Mouse (Mus musculus): Measurements from ENCODE around the gene Cdc6. TPM values are rescaled to one million over a fixed set of nuclear protein-coding genes. Genes with fewer than 3 reads are reported as not detected.

Gene Cdc6
- total RNA-seq (2021), result under 1 TPM; 0.21 to 0.60 TPM

DNA sequence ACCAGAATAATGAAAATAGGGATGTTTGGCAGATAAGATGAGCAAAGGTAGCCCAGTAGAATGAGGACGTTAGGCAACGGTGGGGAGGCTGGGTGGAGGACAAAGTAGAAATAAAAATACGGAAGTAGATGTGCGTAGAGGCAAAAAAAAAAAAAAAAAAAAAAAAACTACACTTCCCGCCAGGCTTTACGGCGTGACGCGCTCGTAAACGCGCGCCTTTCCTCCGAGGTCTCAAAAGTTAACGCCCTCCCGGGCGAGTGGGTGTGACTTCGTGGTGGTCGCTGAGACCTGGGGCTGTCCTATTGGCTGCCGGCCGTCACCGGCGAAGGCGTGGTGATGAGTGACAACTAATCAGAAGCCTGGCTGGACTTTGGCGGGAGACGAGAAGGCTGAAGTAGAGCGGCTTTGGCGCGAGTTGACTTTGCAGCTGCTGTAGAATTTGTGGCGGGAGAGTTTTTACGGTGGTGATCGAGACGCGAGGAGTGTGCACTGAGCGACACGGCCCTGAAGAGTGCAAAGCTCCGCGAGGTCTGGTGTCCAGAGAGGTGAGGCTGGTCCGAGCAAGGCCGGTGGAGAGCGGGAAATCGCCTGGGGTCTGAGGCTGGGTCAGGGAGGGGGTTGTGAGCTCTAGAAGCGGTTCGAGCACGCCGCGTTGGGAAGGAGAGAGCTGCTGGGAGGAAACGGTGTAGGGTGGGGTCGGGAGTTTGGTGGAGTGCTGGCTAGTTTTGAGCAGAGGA lies at the start of gene Cdc6:
Cdc6 (plus strand) TSS at position 365 of the 737 bp plus-strand sequence.
- intact Hi-C loops (cut with DNase I), result no loop called here
- peak; percentile 91 to 97 for DNase-seq (ENCODE audit: low spot score in 2 of 2)

DNA sequence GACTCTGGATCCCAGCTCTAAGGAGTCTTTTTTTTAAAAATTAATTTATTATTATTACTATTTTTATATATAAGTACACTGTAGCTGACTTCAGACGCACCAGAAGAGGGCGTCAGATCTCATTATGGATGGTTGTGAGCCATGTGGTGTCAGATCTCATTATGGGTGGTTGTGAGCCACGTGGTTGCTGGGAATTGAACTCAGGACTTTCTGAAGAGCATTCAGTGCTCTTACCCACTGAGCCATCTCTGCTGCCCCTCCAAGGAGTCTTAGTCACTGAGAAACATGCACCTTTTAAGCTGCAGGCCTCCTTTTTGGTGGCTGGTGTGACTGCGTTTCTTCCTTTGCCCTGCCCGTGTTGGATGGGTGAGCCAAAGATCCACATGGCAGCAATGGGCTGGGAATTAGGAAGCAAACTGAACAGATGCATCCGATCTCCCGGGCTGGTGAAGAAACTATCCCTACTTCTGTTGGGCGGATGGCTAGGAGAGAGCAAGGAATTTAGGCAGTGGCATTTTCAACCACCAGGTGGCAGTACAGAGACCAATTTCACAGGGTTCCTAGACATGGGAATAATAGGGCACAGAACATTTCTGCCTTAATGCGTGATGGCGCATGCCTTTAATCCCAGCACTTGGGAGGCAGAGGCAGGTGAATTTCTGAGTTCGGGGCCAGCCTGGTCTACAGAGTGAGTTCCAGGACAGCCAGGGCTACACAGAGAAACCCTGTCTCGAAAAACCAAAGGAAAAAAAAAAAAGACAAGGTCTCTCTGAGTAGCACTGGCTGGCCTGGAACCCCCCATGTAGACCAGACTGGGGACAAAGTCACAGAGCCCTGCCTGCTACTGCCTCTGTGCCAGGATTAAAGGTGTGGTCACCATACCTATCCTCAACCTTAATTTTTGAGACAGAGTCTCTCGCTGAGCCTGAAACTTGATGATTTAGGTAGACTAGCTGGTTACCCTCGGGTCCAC lies 48.6 kb upstream of the Cdc6 start:
- DNase-seq (ENCODE audit: low spot score in 2 of 2), result peak; percentile 87 to 93
- intact Hi-C loops (cut with DNase I), result loop anchor here (1.0 kb wide), 1 partner anchor 50 kb away; no protein-coding TSS in a partner anchor

DNA sequence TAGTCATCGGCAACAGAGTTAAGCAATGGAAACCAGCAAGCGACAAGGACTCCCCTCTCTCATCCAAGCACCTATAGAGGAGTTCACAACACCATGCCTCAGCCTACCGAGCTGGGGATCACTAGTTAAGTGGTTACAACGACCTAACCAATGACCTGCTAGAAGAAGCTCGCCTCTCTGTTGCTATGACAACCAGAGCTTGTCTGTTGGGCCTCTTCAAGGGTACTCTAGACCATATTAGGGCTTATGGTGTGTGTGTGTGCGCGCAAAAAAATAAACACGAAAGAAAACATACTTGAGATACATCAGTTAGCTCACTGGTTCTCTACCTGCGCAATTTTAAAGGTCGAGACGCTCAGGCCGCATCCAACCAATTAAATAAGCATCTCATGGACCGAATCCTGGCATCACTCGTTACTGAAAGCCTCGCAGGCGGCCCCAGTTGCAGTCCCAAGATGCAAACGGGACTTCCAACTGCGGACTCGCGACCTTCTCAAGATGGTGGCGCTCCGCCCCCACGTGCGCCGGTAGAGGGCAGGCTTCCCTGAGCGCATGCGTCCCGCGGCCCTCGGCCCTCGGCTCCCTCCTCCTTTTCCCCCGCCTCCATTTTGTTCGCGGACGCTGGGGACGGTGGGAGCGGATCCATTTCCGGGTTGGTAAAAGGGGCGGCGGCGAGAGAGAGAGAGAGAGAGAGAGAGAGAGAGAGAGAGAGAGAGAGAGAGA lies 44.4 kb upstream of the Cdc6 start, which contains the start of gene Wipf2:
Wipf2 (plus strand) TSS at position 611 of the 723 bp plus-strand sequence.
- peak; percentile 95 to 97 for DNase-seq (ENCODE audit: low spot score in 2 of 2)
- intact Hi-C loops (cut with DNase I), result loop anchor here (5.0 kb wide), 1 partner anchor 109 kb away; no protein-coding TSS in a partner anchor

DNA sequence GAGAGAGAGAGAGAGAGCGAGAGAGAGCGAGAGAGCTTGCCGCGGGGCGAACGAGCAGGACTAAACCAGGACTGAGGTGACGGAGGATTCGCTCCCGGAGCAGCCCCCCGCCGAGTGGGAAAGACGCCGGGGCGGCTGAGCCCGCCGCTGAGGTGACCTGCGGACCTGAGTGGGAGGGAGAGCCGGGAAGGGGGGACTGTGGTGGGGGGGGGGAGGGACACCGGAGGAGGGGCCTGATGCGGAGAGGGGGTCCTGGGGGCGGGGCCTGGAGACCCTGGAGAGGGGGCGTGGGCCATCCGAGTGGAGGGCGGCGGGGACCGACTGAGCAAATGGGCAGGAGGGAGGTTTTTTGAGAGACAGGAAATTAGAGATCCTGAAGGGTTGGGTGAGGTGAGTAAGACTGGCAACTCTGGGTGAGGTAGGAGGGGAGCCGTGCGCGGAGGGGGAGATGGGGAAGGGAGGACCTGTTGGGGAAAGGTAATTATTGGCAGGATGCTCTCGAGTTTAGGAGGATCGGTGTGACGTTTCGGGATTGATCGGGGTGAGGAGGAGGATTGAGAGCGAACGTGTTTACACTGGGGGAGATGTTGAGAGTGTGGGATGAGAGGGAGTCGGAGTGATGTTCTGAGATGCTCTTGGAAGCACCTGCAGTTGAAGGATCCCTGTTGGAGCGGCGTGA lies 43.7 kb upstream of the Cdc6 start:
- DNase-seq (ENCODE audit: low spot score in 2 of 2), result peak; percentile 47 to 74
- intact Hi-C loops (cut with DNase I), result loop anchor here (5.0 kb wide), 1 partner anchor 108 kb away; no protein-coding TSS in a partner anchor

DNA sequence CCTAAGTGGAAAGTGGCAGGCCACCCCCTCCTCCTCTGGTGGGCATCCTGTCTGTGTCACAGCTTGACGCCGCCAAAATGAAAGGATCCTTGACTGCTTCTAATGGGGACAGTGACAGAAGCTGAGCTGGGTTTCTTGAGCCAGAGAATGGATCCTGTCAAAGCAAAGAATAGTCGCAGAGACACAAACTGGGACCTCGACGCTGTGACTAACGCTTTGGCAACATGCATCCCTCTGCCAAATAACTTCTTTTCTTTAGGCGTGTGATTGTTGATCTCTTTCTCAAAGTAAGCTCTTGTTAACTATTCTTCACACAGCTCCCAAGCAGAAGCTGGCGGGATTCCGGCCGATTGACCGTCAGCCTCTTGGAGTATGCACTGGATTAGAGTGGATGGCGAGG lies 40.3 kb upstream of the Cdc6 start:
- intact Hi-C loops (cut with DNase I), result no loop called here
- peak in 1 of 2 experiments; percentile 43 for DNase-seq (ENCODE audit: low spot score in 2 of 2)

DNA sequence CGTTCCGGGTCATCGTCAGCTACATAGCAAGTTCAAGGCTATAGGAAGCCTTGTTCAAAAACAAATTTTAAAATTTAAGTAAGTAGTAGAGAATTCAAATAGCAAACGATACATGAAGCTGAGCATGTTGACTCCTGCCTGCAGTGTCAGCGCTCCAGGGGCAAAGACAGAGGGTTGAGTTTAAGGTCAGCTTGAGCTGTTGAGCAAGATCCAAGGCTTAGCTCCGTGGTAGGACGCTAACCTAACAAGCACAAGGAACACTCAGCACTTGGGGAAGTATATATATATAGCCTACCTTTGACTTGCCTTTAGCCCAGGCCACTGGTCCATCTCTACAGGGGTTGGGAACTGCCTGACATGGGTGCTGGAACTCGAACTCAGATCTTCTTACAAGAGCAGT lies 37.7 kb upstream of the Cdc6 start:
- intact Hi-C loops (cut with DNase I), result no loop called here

DNA sequence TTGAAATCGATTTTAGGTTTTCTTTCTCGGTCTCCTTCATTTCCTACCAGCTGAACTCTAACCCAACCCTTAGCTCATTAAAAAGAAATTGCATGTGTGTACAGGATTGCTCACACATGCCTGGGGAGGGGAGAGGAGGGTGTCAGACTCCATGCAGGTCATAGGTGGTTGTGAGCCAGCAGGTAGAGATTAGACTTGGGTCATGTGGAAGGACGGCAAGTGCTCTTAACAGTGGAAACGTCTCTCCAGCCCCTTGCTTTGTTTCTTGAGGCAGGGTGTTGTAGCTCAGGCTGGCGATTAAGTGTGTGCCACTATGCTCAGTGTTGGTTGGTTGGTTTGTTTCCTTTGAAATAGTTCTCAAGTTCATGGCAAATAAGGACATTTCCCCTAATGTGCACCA lies 36.8 kb upstream of the Cdc6 start:
- intact Hi-C loops (cut with DNase I), result no loop called here
- no peak for DNase-seq (ENCODE audit: low spot score in 2 of 2)

More for the DNA sequence above, 37.7 kb upstream of the Cdc6 start:
- DNase-seq (ENCODE audit: low spot score in 2 of 2), result no peak

DNA sequence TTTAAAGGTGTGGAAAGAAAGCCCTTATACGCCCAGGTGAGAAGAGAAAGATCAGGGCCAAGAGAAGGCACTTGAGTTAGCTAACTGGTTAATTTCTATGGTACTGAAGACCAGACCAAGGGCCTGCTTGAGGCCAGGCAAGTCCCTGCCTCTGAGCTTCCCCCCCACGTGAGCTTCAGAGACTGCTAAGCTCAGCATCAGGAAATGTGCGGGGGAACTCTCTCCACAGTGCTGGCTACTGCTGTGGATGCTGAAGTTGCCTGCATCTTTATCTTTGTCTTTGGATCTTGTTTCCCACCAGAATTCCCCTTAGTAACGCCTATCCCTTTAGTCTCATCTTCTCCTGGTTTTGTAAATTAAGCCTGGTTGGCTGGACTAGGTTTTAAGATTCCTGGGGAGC lies 36.2 kb upstream of the Cdc6 start:
- DNase-seq (ENCODE audit: low spot score in 2 of 2), result peak in 1 of 2 experiments; percentile 57
- intact Hi-C loops (cut with DNase I), result no loop called here

DNA sequence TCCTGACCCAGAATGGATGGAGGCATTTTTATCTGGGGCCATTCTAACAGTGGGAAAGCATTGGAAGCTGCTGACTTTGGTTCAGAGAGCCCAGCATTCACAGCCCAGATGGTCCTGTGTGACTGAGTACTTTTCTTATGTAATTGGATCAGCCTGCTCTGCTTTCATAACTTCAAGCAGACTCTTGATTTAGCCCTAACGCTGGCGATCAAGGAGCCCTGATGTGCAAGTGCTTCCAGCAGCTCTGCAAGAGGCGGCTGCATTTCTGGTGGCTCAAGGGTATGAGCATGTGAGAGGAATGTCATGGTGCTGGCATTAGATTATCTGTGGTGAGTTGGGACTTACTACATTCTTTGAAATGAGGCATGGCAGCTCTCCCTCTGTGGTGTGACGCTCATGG lies 35.6 kb upstream of the Cdc6 start:
- intact Hi-C loops (cut with DNase I), result no loop called here
- peak; percentile 78 to 94 for DNase-seq (ENCODE audit: low spot score in 2 of 2)

DNA sequence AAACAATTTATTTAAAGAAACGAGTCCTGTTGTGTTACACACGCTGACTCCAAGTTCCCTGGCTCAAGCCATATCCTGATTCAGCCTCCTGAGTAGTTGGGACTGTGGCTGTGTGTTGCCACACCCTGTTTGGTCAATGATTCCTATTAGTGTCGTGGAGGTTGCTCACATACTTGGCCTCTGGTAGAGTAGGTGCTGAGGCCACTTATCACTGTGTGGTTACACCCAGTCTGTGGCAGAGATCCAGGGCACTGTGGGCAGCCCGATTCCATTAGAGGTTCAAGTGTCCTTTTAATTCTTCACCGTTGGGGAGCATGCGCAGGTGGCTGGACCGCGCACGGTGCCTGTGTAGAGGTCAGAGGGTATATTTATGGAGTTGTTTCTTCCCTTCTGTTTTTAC lies 33.7 kb upstream of the Cdc6 start:
- no peak for DNase-seq (ENCODE audit: low spot score in 2 of 2)
- intact Hi-C loops (cut with DNase I), result no loop called here

DNA sequence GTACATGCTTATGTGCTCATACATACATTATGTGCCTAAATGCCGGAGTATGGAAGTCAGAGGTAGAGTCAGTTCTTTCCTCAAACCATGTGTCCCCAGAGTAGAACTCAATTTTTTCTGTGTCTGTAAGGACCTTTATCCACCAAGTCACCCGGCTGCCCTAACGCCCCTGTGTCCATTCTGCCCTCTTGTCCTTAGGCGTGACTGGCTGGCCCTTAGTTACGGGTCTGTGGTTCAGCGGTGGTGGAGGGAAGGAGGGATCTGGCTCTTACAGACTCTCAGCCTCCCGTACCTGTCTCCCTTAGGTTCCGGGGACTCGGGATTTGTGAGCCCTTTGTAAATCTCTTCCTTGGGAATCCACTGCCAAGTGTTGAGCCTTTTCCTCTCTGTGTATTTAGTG lies 30.6 kb upstream of the Cdc6 start:
- no peak for DNase-seq (ENCODE audit: low spot score in 2 of 2)
- intact Hi-C loops (cut with DNase I), result no loop called here

DNA sequence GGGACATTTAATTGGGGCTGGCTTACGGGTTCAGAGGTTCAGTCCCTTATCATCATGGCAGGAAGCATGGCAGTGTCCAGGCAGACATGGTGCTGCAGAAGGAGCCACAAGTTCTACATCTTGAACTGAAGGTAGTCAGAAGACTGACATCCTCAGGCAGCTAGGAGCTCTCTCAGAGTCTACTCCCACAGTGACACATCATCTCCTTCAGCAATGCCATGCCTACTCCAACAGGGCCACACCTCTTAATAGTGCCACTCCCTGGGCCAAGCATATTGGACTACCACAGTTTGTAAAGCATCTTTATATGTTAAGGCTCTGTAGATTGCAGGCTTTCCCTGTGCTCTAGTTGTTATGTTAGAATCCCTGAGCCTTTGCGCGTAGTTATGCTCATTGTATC lies 19.9 kb upstream of the Cdc6 start:
- intact Hi-C loops (cut with DNase I), result no loop called here

DNA sequence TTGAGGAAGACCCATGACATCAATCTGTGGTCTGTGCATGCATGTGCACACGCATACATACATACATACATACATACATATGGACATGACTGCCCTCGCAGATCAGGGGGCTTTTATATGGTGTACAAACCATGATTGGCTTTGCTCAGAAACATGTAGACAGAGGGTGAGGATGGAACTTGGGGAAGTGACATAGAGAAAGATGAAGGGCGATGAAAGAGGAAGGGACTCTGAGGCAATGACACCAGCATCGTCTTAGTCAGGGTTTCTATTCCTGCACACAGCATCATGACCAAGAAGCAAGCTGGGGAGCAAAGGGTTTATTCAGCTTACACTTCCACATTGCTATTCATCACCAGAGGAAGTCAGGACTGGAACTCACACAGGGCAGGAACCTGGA lies 18.5 kb upstream of the Cdc6 start:
- DNase-seq (ENCODE audit: low spot score in 2 of 2), result no peak
- intact Hi-C loops (cut with DNase I), result no loop called here

More for the DNA sequence above, 19.9 kb upstream of the Cdc6 start:
- no peak for DNase-seq (ENCODE audit: low spot score in 2 of 2)

DNA sequence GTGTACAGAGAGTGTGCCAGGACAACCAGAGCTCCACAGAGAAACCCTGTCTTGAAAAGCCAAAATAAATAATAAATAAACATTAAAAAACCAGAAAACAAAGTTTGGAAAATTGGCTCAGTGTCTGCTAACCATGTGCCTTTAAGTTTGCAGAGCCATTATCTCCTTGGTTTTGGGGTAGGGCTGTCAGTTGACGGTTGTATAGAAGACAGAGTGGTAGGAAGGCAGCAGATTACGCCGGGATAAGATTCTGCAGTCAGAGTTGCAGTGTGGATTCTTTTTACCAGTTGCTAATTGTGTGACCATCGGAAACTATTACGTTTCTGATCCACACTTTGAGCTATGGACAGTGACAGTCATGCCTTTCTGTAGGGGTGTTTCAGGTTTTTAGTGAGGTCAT lies 17.6 kb upstream of the Cdc6 start:
- intact Hi-C loops (cut with DNase I), result no loop called here
- DNase-seq (ENCODE audit: low spot score in 2 of 2), result no peak

DNA sequence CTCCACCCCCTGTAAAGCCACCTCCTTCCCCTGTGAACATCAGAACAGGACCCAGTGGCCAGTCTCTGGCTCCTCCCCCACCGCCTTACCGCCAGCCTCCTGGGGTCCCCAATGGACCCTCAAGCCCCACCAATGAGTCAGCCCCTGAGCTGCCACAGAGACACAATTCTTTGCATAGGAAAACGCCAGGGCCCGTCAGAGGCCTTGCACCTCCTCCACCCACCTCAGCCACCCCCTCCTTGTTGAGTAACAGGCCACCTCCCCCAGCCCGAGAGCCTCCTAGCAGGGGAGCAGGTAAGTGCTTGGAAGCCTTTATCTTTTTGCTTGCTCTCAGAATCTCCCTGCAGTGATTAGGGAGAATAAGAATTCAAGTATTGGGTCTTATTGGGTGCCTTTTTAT lies 15.2 kb upstream of the Cdc6 start:
- intact Hi-C loops (cut with DNase I), result no loop called here
- DNase-seq (ENCODE audit: low spot score in 2 of 2), result no peak

DNA sequence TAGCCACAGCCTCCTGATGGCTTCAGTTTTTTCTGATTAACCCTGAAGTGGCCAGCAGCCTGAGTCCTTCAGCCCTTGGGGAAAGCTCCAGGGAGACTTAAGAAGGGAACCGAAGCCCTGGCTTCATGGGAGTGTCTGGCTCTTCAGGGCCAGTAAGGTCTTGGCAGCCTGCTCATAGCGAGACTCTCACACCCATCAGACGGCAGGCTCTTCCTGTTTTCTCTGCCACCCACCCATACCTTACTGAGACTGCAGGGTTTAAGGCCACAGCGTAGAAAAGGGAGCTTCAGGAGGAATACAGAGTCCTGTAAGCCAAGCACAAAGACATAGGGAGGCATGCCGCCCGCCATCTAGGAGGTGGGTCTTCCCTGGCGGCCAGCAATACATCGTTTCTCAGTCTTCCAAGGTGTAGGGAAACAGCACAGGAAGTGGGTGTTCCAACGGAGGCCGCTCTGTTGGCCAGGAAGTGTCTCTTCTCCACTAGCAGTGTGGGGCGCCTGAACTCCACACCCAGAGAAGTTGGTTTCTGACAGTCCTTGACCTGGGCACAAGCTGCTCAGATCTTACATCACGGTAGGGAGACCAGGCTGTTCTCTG lies 7.0 kb upstream of the Cdc6 start:
- intact Hi-C loops (cut with DNase I), result no loop called here
- no peak for DNase-seq (ENCODE audit: low spot score in 2 of 2)

DNA sequence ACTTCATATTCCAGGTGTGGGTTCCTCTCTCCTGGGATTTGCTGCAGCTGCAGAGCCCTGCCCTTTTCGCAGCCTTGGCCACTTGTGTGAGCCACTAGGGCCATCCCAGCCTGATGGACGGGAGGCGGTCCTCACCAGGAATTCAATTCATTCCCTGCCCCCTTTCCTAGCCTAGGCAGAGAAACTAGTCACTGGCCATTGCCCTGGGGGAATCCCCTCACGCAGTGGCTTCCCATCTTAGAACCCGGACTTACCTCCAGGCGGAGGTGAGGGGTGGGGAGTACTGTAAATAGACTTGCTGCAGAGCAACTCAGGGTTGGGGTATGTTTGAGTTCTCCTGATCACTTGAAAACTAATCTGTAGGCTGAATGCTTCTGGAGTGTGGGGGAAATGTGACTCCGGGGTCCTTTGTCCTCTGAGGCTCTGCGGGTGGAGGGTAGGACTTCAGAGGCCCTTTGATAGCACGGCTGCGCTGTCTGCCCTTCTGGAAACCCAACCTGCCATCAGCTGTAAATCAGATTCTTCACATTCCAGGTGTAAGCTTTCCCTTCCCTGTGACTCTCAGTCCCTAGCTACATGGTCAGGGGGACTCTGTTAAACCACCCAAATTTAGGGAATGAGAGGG lies 4.9 kb upstream of the Cdc6 start:
- intact Hi-C loops (cut with DNase I), result no loop called here
- DNase-seq (ENCODE audit: low spot score in 2 of 2), result no peak

DNA sequence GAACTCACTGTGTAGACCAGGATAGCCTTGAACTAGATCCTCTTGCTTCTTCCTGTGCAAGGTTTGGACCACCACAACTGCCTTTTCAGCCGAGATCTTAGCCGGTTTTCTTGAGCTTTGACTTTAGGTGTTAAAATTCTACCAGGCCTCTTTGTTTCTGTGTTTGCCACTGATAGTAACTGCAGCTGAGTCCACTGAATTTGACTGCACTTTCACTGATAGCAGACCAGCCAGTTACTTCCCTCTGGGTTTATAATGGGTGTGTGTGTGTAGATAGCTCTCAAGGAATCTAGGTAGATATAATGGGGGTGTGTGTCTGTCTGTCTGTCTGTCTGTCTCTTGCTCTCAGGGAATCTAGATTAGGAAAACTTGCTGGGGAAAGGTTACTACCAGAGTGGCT lies 3.0 kb upstream of the Cdc6 start:
- intact Hi-C loops (cut with DNase I), result no loop called here
- DNase-seq (ENCODE audit: low spot score in 2 of 2), result no peak
